ENCODE assay signal across 10 mouse cellular contexts in the genomic region with DNA sequence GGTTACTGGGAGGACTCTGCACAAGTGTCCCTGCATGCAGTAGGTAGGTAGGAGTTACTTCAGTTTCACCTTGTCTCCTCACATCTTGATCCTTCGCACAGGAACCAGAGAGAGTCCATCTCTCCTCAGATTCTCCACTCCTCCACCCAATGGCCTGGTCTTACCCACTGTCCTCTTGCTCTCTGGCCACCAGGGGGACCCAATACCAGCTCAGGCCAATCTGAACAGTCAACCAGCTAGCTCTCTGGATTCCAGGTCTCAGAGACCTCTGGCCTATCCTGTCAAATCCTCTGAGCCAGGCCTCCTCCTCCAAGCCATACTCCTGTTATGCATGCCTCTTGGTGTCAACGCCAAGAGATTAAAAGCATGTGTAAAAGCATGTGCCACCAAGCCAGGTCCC. TPM values are rescaled to one million over a fixed set of nuclear protein-coding genes. Genes with fewer than 3 reads are reported as not detected.
DNase-seq lines count a peak whose midpoint lies in the region; ATAC-seq and TF ChIP-seq lines count a peak whose summit lies in the region.
"Had no signal": no experiment of that assay in that cellular context is flagged by ENCODE, and none has a peak within 500 bp of the region (broad histone marks: within the 10 kb centered on the region; RNA-seq: fewer than 3 reads in every experiment).

No protein-coding gene starts in this region.

- H3K4me3 ChIP-seq in kidney, embryonic 16.5 days (ENCODE audit: low read length), result no peak overlapping the region
- no peak overlapping the region for H3K4me3 ChIP-seq in G1E (ENCODE audit: low read depth, low read length)
- no peak overlapping the region for H3K4me3 ChIP-seq in intestine, postnatal 0 days (ENCODE audit: low read depth, low read length)
- no peak overlapping the region for H3K4me3 ChIP-seq in lung, postnatal 0 days (ENCODE audit: low read depth, low read length)
- H3K4me3 ChIP-seq: erythroblast, embryonic 14.5 days; neural tube, embryonic 13.5 days had no signal

- peaks cover 56% of the 10 kb centered on the region for H3K36me3 ChIP-seq in kidney, embryonic 16.5 days (ENCODE audit: insufficient read depth, low read length)
- H3K36me3 ChIP-seq in G1E (replicated peaks), result peaks cover 99% of the 10 kb centered on the region
- H3K36me3 ChIP-seq in intestine, postnatal 0 days (ENCODE audit: control insufficient read depth, insufficient read depth), result peaks cover 54% of the 10 kb centered on the region; the same call in 1 of the 2 replicates
- H3K36me3 ChIP-seq in lung, postnatal 0 days (ENCODE audit: insufficient read depth, low read length), result 0 out of 2 replicates have a peak, but pooled peaks cover 4% of the 10 kb centered on the region

- peaks cover 4% of the 10 kb centered on the region for H3K4me1 ChIP-seq in kidney, embryonic 16.5 days (ENCODE audit: insufficient read depth, low read length)
- peaks cover 23% of the 10 kb centered on the region for H3K4me1 ChIP-seq in G1E (ENCODE audit: insufficient read depth, low read depth, low read length)
- no peaks in the 10 kb centered on the region for H3K4me1 ChIP-seq in intestine, postnatal 0 days (replicated peaks; ENCODE audit: control insufficient read depth, insufficient read depth, low read length)
- H3K4me1 ChIP-seq in lung, postnatal 0 days (ENCODE audit: insufficient read depth, low read depth, low read length), result no peaks in the 10 kb centered on the region; the same call in 1 of the 2 replicates

- no peak for TF ChIP-seq CTCF in G1E (IDR thresholded peaks at IDR 0.05; ENCODE audit: low read depth, low read length)
- TF ChIP-seq CTCF in intestine, postnatal 0 days (IDR thresholded peaks at IDR 0.05; ENCODE audit: low read depth), result peak; percentile 81
- peak; percentile 82 for TF ChIP-seq CTCF in lung, postnatal 0 days (IDR thresholded peaks at IDR 0.05)

- no peak for ATAC-seq in kidney, embryonic 16.5 days (ENCODE audit: low FRiP score, low TSS enrichment)
- ATAC-seq in G1E (ENCODE audit: extremely low read depth, insufficient number of reproducible peaks, low FRiP score, poor library complexity, severe bottlenecking), result no peak
- ATAC-seq in intestine, postnatal 0 days, result peak; percentile 49; the same call in 1 of the 2 replicates
- peak; percentile 64 for ATAC-seq in lung, postnatal 0 days

- DNase-seq in kidney, adult 11 months, result peak; percentile 52
- DNase-seq in G1E (ENCODE audit: low spot score), result peak; percentile 48
- peak; percentile 59 for DNase-seq in cerebellum, adult 9-11 months
- peak; percentile 77 for DNase-seq in lung, postnatal 0 days (ENCODE audit: low spot score)
- DNase-seq in left cerebral cortex, adult 8-10 months (ENCODE audit: low spot score in 2 of 2), result no peak
- DNase-seq in thymus, postnatal 0 days (ENCODE audit: low spot score), result no peak

- TF ChIP-seq EP300 in lung, postnatal 0 days (IDR thresholded peaks at IDR 0.05), result no peak

- WGBS in kidney, embryonic 16.5 days, result 79% methylated on average over 2 of the region's 2 CpGs
- WGBS in intestine, postnatal 0 days, result 76% methylated on average over 2 of the region's 2 CpGs
- WGBS in lung, postnatal 0 days, result 81% methylated on average over 2 of the region's 2 CpGs

- H3K4me2 ChIP-seq in kidney, embryonic 16.5 days (replicated peaks; ENCODE audit: low read depth, low read length), result no peak overlapping the region
- no peak overlapping the region for H3K4me2 ChIP-seq in intestine, postnatal 0 days (replicated peaks; ENCODE audit: low read depth)
- H3K4me2 ChIP-seq in lung, postnatal 0 days (replicated peaks; ENCODE audit: low read depth, low read length), result no peak overlapping the region
- H3K4me2 ChIP-seq: neural tube, embryonic 13.5 days had no signal

- H3K27ac ChIP-seq in kidney, embryonic 16.5 days (ENCODE audit: low read length), result no peak overlapping the region
- no peak overlapping the region for H3K27ac ChIP-seq in intestine, postnatal 0 days (ENCODE audit: low read depth, low read length)
- H3K27ac ChIP-seq in lung, postnatal 0 days (ENCODE audit: low read length), result no peak overlapping the region
- H3K27ac ChIP-seq: neural tube, embryonic 13.5 days had no signal

- H3K9ac ChIP-seq in kidney, embryonic 16.5 days (replicated peaks; ENCODE audit: low read length), result no peak overlapping the region
- H3K9ac ChIP-seq in intestine, postnatal 0 days (ENCODE audit: low read depth, low read length), result no peak overlapping the region
- H3K9ac ChIP-seq in lung, postnatal 0 days (replicated peaks; ENCODE audit: low read depth), result no peak overlapping the region
- H3K9ac ChIP-seq: neural tube, embryonic 13.5 days had no signal

- H3K27me3 ChIP-seq in kidney, embryonic 16.5 days (ENCODE audit: insufficient read depth, low read length), result no peaks in the 10 kb centered on the region
- H3K27me3 ChIP-seq in G1E (ENCODE audit: insufficient read depth, low read length), result no peaks in the 10 kb centered on the region
- H3K27me3 ChIP-seq in intestine, postnatal 0 days (replicated peaks; ENCODE audit: control insufficient read depth, insufficient read depth, low read length), result no peaks in the 10 kb centered on the region
- no peaks in the 10 kb centered on the region for H3K27me3 ChIP-seq in lung, postnatal 0 days (replicated peaks; ENCODE audit: insufficient read depth, low read length)
- H3K27me3 ChIP-seq: neural tube, embryonic 13.5 days had no signal

- no peaks in the 10 kb centered on the region for H3K9me3 ChIP-seq in kidney, embryonic 16.5 days (ENCODE audit: low read length)
- no peaks in the 10 kb centered on the region for H3K9me3 ChIP-seq in G1E (replicated peaks)
- no peaks in the 10 kb centered on the region for H3K9me3 ChIP-seq in intestine, postnatal 0 days (ENCODE audit: control insufficient read depth)
- no peaks in the 10 kb centered on the region for H3K9me3 ChIP-seq in lung, postnatal 0 days (ENCODE audit: low read length)
- H3K9me3 ChIP-seq: neural tube, embryonic 13.5 days had no signal

RNA-seq across cellular contexts. Expression of a gene that starts 6.2 kb away (rescaled TPM):
- polyA plus RNA-seq in kidney, embryonic 16.5 days (2015; fragmentation: Nextera tagmentation; extraction: Ambion mirVana), result 49.5 and 53.4 TPM in 2 replicates
- 6.0 and 25.6 TPM in 2 replicates for total RNA-seq in G1E (2014; fragmentation: Nextera tagmentation)
- total RNA-seq in G1E (2017), result 22.3 and 28.2 TPM in 2 replicates
- 34.9 and 44.0 TPM in 2 replicates for polyA plus RNA-seq in G1E (2012)
- polyA plus RNA-seq in intestine, postnatal 0 days (2015; fragmentation: Nextera tagmentation; extraction: Ambion mirVana), result 7.6 and 8.7 TPM in 2 replicates
- 13.7 and 13.9 TPM in 2 replicates for polyA plus RNA-seq in lung, postnatal 0 days (2015; fragmentation: Nextera tagmentation; extraction: Ambion mirVana)
- 10 to 100 TPM; 22.6 to 34.6 (median 28.6) TPM for total RNA-seq in left cerebral cortex, adult 8-10 months (2022)
- 19.2 and 19.8 TPM in 2 replicates for polyA plus RNA-seq in thymus, postnatal 0 days (2015; fragmentation: Nextera tagmentation; extraction: Ambion mirVana)

RNA-seq across cellular contexts. Expression of a gene that starts 11.0 kb away (rescaled TPM):
- not detected in 2 replicates for polyA plus RNA-seq in kidney, embryonic 16.5 days (2015; fragmentation: Nextera tagmentation; extraction: Ambion mirVana)
- total RNA-seq in G1E (2014; fragmentation: Nextera tagmentation) (not detected in 2 replicates), G1E (2017) (0.33 TPM in 1 of 2 replicates, not detected in the other)
- polyA plus RNA-seq in G1E (2012), result not detected in 2 replicates
- polyA plus RNA-seq in intestine, postnatal 0 days (2015; fragmentation: Nextera tagmentation; extraction: Ambion mirVana), result 0.25 and 0.27 TPM in 2 replicates
- 0.25 and 0.32 TPM in 2 replicates for polyA plus RNA-seq in lung, postnatal 0 days (2015; fragmentation: Nextera tagmentation; extraction: Ambion mirVana)
- total RNA-seq in left cerebral cortex, adult 8-10 months (2022), result under 1 TPM; 0.65 to 0.96 (median 0.75) TPM
- 0.12 TPM in 1 of 2 replicates, not detected in the other for polyA plus RNA-seq in thymus, postnatal 0 days (2015; fragmentation: Nextera tagmentation; extraction: Ambion mirVana)
- polyA plus RNA-seq: erythroblast, embryonic 14.5 days; neural tube, embryonic 13.5 days had no signal

RNA-seq across cellular contexts. Expression of a gene that starts 23.6 kb away (rescaled TPM):
- 23.2 and 26.8 TPM in 2 replicates for polyA plus RNA-seq in kidney, embryonic 16.5 days (2015; fragmentation: Nextera tagmentation; extraction: Ambion mirVana)
- 10.8 and 12.7 TPM in 2 replicates for total RNA-seq in G1E (2014; fragmentation: Nextera tagmentation)
- 15.7 and 17.8 TPM in 2 replicates for total RNA-seq in G1E (2017)
- polyA plus RNA-seq in G1E (2012), result 14.7 and 16.1 TPM in 2 replicates
- 18.5 and 21.7 TPM in 2 replicates for polyA plus RNA-seq in intestine, postnatal 0 days (2015; fragmentation: Nextera tagmentation; extraction: Ambion mirVana)
- polyA plus RNA-seq in lung, postnatal 0 days (2015; fragmentation: Nextera tagmentation; extraction: Ambion mirVana), result 18.0 and 19.2 TPM in 2 replicates
- total RNA-seq in left cerebral cortex, adult 8-10 months (2022), result 10 to 100 TPM; 50.0 to 54.5 (median 51.1) TPM
- 12.7 and 15.0 TPM in 2 replicates for polyA plus RNA-seq in thymus, postnatal 0 days (2015; fragmentation: Nextera tagmentation; extraction: Ambion mirVana)

RNA-seq across cellular contexts. Expression of a gene that starts 26.2 kb away (rescaled TPM):
- 34.4 and 44.7 TPM in 2 replicates for polyA plus RNA-seq in kidney, embryonic 16.5 days (2015; fragmentation: Nextera tagmentation; extraction: Ambion mirVana)
- total RNA-seq in G1E (2014; fragmentation: Nextera tagmentation) (not detected in 2 replicates), G1E (2017) (0.11 and 0.17 TPM in 2 replicates)
- not detected in 2 replicates for polyA plus RNA-seq in G1E (2012)
- polyA plus RNA-seq in intestine, postnatal 0 days (2015; fragmentation: Nextera tagmentation; extraction: Ambion mirVana), result 14.5 and 15.8 TPM in 2 replicates
- polyA plus RNA-seq in lung, postnatal 0 days (2015; fragmentation: Nextera tagmentation; extraction: Ambion mirVana), result 186 and 218 TPM in 2 replicates
- total RNA-seq in left cerebral cortex, adult 8-10 months (2022), result 10 to 100 TPM in 3 of 4 experiments, 1 to 10 TPM in 1; 7.5 to 11.2 (median 10.6) TPM
- 5.5 and 6.0 TPM in 2 replicates for polyA plus RNA-seq in thymus, postnatal 0 days (2015; fragmentation: Nextera tagmentation; extraction: Ambion mirVana)
- polyA plus RNA-seq: erythroblast, embryonic 14.5 days had no signal

RNA-seq across cellular contexts. Expression of a gene that starts 52.7 kb away (rescaled TPM):
- polyA plus RNA-seq in kidney, embryonic 16.5 days (2015; fragmentation: Nextera tagmentation; extraction: Ambion mirVana), result not detected in 2 replicates
- total RNA-seq in G1E (2014; fragmentation: Nextera tagmentation) (not detected in 2 replicates), G1E (2017) (0.05 and 0.12 TPM in 2 replicates)
- not detected in 2 replicates for polyA plus RNA-seq in G1E (2012)
- polyA plus RNA-seq in intestine, postnatal 0 days (2015; fragmentation: Nextera tagmentation; extraction: Ambion mirVana), result not detected in 2 replicates
- polyA plus RNA-seq in lung, postnatal 0 days (2015; fragmentation: Nextera tagmentation; extraction: Ambion mirVana), result 0.51 and 0.77 TPM in 2 replicates
- total RNA-seq in left cerebral cortex, adult 8-10 months (2022), result not detected
- polyA plus RNA-seq in thymus, postnatal 0 days (2015; fragmentation: Nextera tagmentation; extraction: Ambion mirVana), result 0.07 and 0.10 TPM in 2 replicates
- polyA plus RNA-seq: erythroblast, embryonic 14.5 days; neural tube, embryonic 13.5 days had no signal

Comparison
In these comparisons a context has a peak if more than half of its experiments do, and no peak if none do; other contexts are left out.
1. DNase-seq: peak in kidney, adult 11 months (single experiment), G1E (single experiment), cerebellum, adult 9-11 months (single experiment) and lung, postnatal 0 days (single experiment); none in left cerebral cortex, adult 8-10 months (0 of 2) and thymus, postnatal 0 days (single experiment).
2. ATAC-seq: peak in intestine, postnatal 0 days (single experiment) and lung, postnatal 0 days (single experiment); none in kidney, embryonic 16.5 days (single experiment) and G1E (single experiment).